Mouse (Mus musculus): ENCODE measurements around the gene Gm16223. TPM values are rescaled to one million over a fixed set of nuclear protein-coding genes. Genes with fewer than 3 reads are reported as not detected.

Gene Gm16223
- polyA plus RNA-seq, 1 experiment from 2014 or later, result not detected

GRCm38 (mm10) chr5:42116586-42117346, 49.0 kb downstream of the Gm16223 start:
- no peak overlapping the region for H3K27ac ChIP-seq (ENCODE audit: low read length)
- no peaks in the 10 kb centered on the region for H3K9me3 ChIP-seq (replicated peaks; ENCODE audit: control insufficient read depth, low read length)
- 79% methylated on average over 5 of the region's 5 CpGs for WGBS
- H3K4me2 ChIP-seq (ENCODE audit: low read depth, low read length), result no peak overlapping the region
- no peak for ATAC-seq (ENCODE audit: insufficient read depth, low FRiP score)
- H3K4me1 ChIP-seq (ENCODE audit: control insufficient read depth, insufficient read depth, low read length), result no peaks in the 10 kb centered on the region
- H3K36me3 ChIP-seq (ENCODE audit: control insufficient read depth, insufficient read depth, low read length), result no peaks in the 10 kb centered on the region
- H3K9ac ChIP-seq (ENCODE audit: low read length), result no peak overlapping the region
- H3K27me3 ChIP-seq (ENCODE audit: control insufficient read depth, insufficient read depth, low read length), result no peaks in the 10 kb centered on the region
- no peak overlapping the region for H3K4me3 ChIP-seq (replicated peaks; ENCODE audit: low read length)

- ATAC-seq (ENCODE audit: insufficient read depth, low FRiP score), result no peak
- Histone ChIP-seq H3K9me3 (replicated peaks; ENCODE audit: control insufficient read depth, low read length) (no peaks in the 10 kb centered on the region), H3K4me2 (ENCODE audit: low read depth, low read length) (no peak overlapping the region), H3K27ac (ENCODE audit: low read length) (no peak overlapping the region), H3K4me1 (ENCODE audit: control insufficient read depth, insufficient read depth, low read length) (no peaks in the 10 kb centered on the region), H3K36me3 (ENCODE audit: control insufficient read depth, insufficient read depth, low read length) (no peaks in the 10 kb centered on the region), H3K9ac (ENCODE audit: low read length) (no peak overlapping the region), H3K4me3 (replicated peaks; ENCODE audit: low read length) (no peak overlapping the region), H3K27me3 (ENCODE audit: control insufficient read depth, insufficient read depth, low read length) (no peaks in the 10 kb centered on the region)
Measured at GRCm38 (mm10) chr5:42125562-42125961, 57.8 kb downstream of the Gm16223 start.

GRCm38 (mm10) chr5:42155626-42156025, 87.9 kb downstream of the Gm16223 start:
- H3K36me3 ChIP-seq (ENCODE audit: control insufficient read depth, insufficient read depth, low read length), result no peaks in the 10 kb centered on the region
- no peak for ATAC-seq (ENCODE audit: insufficient read depth, low FRiP score)
- H3K27ac ChIP-seq (ENCODE audit: low read length), result no peak overlapping the region
- H3K27me3 ChIP-seq (ENCODE audit: control insufficient read depth, insufficient read depth, low read length), result no peaks in the 10 kb centered on the region
- H3K4me1 ChIP-seq (ENCODE audit: control insufficient read depth, insufficient read depth, low read length), result no peaks in the 10 kb centered on the region
- no peak overlapping the region for H3K4me2 ChIP-seq (ENCODE audit: low read depth, low read length)
- H3K4me3 ChIP-seq (replicated peaks; ENCODE audit: low read length), result no peak overlapping the region
- 66% methylated on average over 3 of the region's 3 CpGs for WGBS
- no peak overlapping the region for H3K9ac ChIP-seq (ENCODE audit: low read length)
- H3K9me3 ChIP-seq (replicated peaks; ENCODE audit: control insufficient read depth, low read length), result no peaks in the 10 kb centered on the region

- Histone ChIP-seq H3K4me1 (ENCODE audit: control insufficient read depth, insufficient read depth, low read length) (no peaks in the 10 kb centered on the region), H3K9ac (ENCODE audit: low read length) (no peak overlapping the region), H3K9me3 (replicated peaks; ENCODE audit: control insufficient read depth, low read length) (no peaks in the 10 kb centered on the region), H3K36me3 (ENCODE audit: control insufficient read depth, insufficient read depth, low read length) (no peaks in the 10 kb centered on the region), H3K27ac (ENCODE audit: low read length) (no peak overlapping the region), H3K4me3 (replicated peaks; ENCODE audit: low read length) (no peak overlapping the region), H3K4me2 (ENCODE audit: low read depth, low read length) (no peak overlapping the region), H3K27me3 (ENCODE audit: control insufficient read depth, insufficient read depth, low read length) (no peaks in the 10 kb centered on the region)
- ATAC-seq (ENCODE audit: insufficient read depth, low FRiP score), result no peak
- WGBS, result 81% methylated on average over 2 of the region's 2 CpGs
Measured at GRCm38 (mm10) chr5:42164731-42165130, 97.0 kb downstream of the Gm16223 start.

GRCm38 (mm10) chr5:42166311-42166710, 98.6 kb downstream of the Gm16223 start:
- H3K4me2 ChIP-seq (ENCODE audit: low read depth, low read length), result no peak overlapping the region

GRCm38 (mm10) chr5:42168071-42168470, 100.3 kb downstream of the Gm16223 start:
- WGBS, result 82% methylated on average over 3 of the region's 3 CpGs
- H3K4me3 ChIP-seq (replicated peaks; ENCODE audit: low read length), result no peak overlapping the region
- H3K4me2 ChIP-seq (ENCODE audit: low read depth, low read length), result no peak overlapping the region
- no peak overlapping the region for H3K27ac ChIP-seq (ENCODE audit: low read length)
- H3K9ac ChIP-seq (ENCODE audit: low read length), result no peak overlapping the region
- no peaks in the 10 kb centered on the region for H3K36me3 ChIP-seq (ENCODE audit: control insufficient read depth, insufficient read depth, low read length)
- H3K27me3 ChIP-seq (ENCODE audit: control insufficient read depth, insufficient read depth, low read length), result no peaks in the 10 kb centered on the region
- no peaks in the 10 kb centered on the region for H3K4me1 ChIP-seq (ENCODE audit: control insufficient read depth, insufficient read depth, low read length)
- no peaks in the 10 kb centered on the region for H3K9me3 ChIP-seq (replicated peaks; ENCODE audit: control insufficient read depth, low read length)
- ATAC-seq (ENCODE audit: insufficient read depth, low FRiP score), result no peak

More at GRCm38 (mm10) chr5:42166311-42166710, 98.6 kb downstream of the Gm16223 start:
- H3K4me1 ChIP-seq (ENCODE audit: control insufficient read depth, insufficient read depth, low read length), result no peaks in the 10 kb centered on the region
- H3K36me3 ChIP-seq (ENCODE audit: control insufficient read depth, insufficient read depth, low read length), result no peaks in the 10 kb centered on the region
- H3K9ac ChIP-seq (ENCODE audit: low read length), result no peak overlapping the region
- no peak for ATAC-seq (ENCODE audit: insufficient read depth, low FRiP score)
- H3K27me3 ChIP-seq (ENCODE audit: control insufficient read depth, insufficient read depth, low read length), result no peaks in the 10 kb centered on the region
- WGBS, result 26% methylated on average over 1 of the region's 1 CpGs
- H3K4me3 ChIP-seq (replicated peaks; ENCODE audit: low read length), result no peak overlapping the region
- no peak overlapping the region for H3K27ac ChIP-seq (ENCODE audit: low read length)
- no peaks in the 10 kb centered on the region for H3K9me3 ChIP-seq (replicated peaks; ENCODE audit: control insufficient read depth, low read length)

GRCm38 (mm10) chr5:42168785-42169184, 101.0 kb downstream of the Gm16223 start:
- Histone ChIP-seq H3K4me1 (ENCODE audit: control insufficient read depth, insufficient read depth, low read length) (no peaks in the 10 kb centered on the region), H3K36me3 (ENCODE audit: control insufficient read depth, insufficient read depth, low read length) (no peaks in the 10 kb centered on the region), H3K27ac (ENCODE audit: low read length) (no peak overlapping the region), H3K4me3 (replicated peaks; ENCODE audit: low read length) (no peak overlapping the region), H3K27me3 (ENCODE audit: control insufficient read depth, insufficient read depth, low read length) (no peaks in the 10 kb centered on the region), H3K4me2 (ENCODE audit: low read depth, low read length) (no peak overlapping the region), H3K9me3 (replicated peaks; ENCODE audit: control insufficient read depth, low read length) (no peaks in the 10 kb centered on the region), H3K9ac (ENCODE audit: low read length) (no peak overlapping the region)
- WGBS, result 75% methylated on average over 5 of the region's 5 CpGs
- ATAC-seq (ENCODE audit: insufficient read depth, low FRiP score), result no peak

- H3K27ac ChIP-seq (ENCODE audit: low read length), result no peak overlapping the region
- H3K9ac ChIP-seq (ENCODE audit: low read length), result no peak overlapping the region
- no peaks in the 10 kb centered on the region for H3K36me3 ChIP-seq (ENCODE audit: control insufficient read depth, insufficient read depth, low read length)
- no peaks in the 10 kb centered on the region for H3K4me1 ChIP-seq (ENCODE audit: control insufficient read depth, insufficient read depth, low read length)
- no peak overlapping the region for H3K4me3 ChIP-seq (replicated peaks; ENCODE audit: low read length)
- no peak for ATAC-seq (ENCODE audit: insufficient read depth, low FRiP score)
- H3K27me3 ChIP-seq (ENCODE audit: control insufficient read depth, insufficient read depth, low read length), result no peaks in the 10 kb centered on the region
- WGBS, result 65% methylated on average over 2 of the region's 2 CpGs
- no peak overlapping the region for H3K4me2 ChIP-seq (ENCODE audit: low read depth, low read length)
- no peaks in the 10 kb centered on the region for H3K9me3 ChIP-seq (replicated peaks; ENCODE audit: control insufficient read depth, low read length)
Measured at GRCm38 (mm10) chr5:42174109-42174508, 106.3 kb downstream of the Gm16223 start.

GRCm38 (mm10) chr5:42175424-42175823, 107.7 kb downstream of the Gm16223 start:
- Histone ChIP-seq H3K27me3 (ENCODE audit: control insufficient read depth, insufficient read depth, low read length) (no peaks in the 10 kb centered on the region), H3K4me3 (replicated peaks; ENCODE audit: low read length) (no peak overlapping the region), H3K27ac (ENCODE audit: low read length) (no peak overlapping the region), H3K9ac (ENCODE audit: low read length) (no peak overlapping the region), H3K36me3 (ENCODE audit: control insufficient read depth, insufficient read depth, low read length) (no peaks in the 10 kb centered on the region), H3K9me3 (replicated peaks; ENCODE audit: control insufficient read depth, low read length) (no peaks in the 10 kb centered on the region), H3K4me2 (ENCODE audit: low read depth, low read length) (no peak overlapping the region), H3K4me1 (ENCODE audit: control insufficient read depth, insufficient read depth, low read length) (no peaks in the 10 kb centered on the region)
- ATAC-seq (ENCODE audit: insufficient read depth, low FRiP score), result no peak
- 44% methylated on average over 2 of the region's 2 CpGs for WGBS
